Mouse (Mus musculus) embryonic facial prominence, embryonic 15.5 days (tissue): Measurements from ENCODE around the gene Otoa. TPM values are rescaled to one million over a fixed set of nuclear protein-coding genes. Genes with fewer than 3 reads are reported as not detected.

Source experiments
- ATAC-seq: fragments of 200-750 bp; cut with Nextera tagmentation; 2 replicates; pipeline ENCODE4 v1.8.0; 2017; ENCODE audit warnings: low read depth, moderate TSS enrichment; ENCODE audit not compliant: insufficient number of reproducible peaks, low FRiP score, low TSS enrichment
- H3K27ac ChIP-seq: fragments of 300-500 bp; sonication (generic); replicated peaks from 2 replicates; pipeline ENCODE4 v1.5.1; 2015; ENCODE audit warnings: mild to moderate bottlenecking, inconsistent platforms
- H3K27me3 ChIP-seq: fragments of 300-500 bp; sonication (generic); 2 replicates; pipeline ENCODE4 v1.6.1; 2015; ENCODE audit warnings: inconsistent platforms
- H3K36me3 ChIP-seq: fragments of 300-500 bp; sonication (generic); 2 replicates; pipeline ENCODE4 v1.6.1; 2015; ENCODE audit warnings: mild to moderate bottlenecking, inconsistent platforms
- H3K4me1 ChIP-seq: fragments of 300-500 bp; sonication (generic); 2 replicates; pipeline ENCODE4 v1.6.1; 2015; ENCODE audit warnings: inconsistent platforms
- H3K4me2 ChIP-seq: fragments of 300-500 bp; sonication (generic); replicated peaks from 2 replicates; pipeline ENCODE4 v1.6.1; 2015; ENCODE audit warnings: mild to moderate bottlenecking, inconsistent platforms
- H3K4me3 ChIP-seq: fragments of 300-500 bp; sonication (generic); replicated peaks from 2 replicates; pipeline ENCODE4 v1.5.1; 2015; ENCODE audit warnings: mild to moderate bottlenecking, inconsistent platforms
- H3K9ac ChIP-seq: fragments of 300-500 bp; sonication (generic); 2 replicates; pipeline ENCODE4 v1.6.1; 2015; ENCODE audit warnings: inconsistent platforms
- H3K9me3 ChIP-seq: fragments of 300-500 bp; sonication (generic); replicated peaks from 2 replicates; pipeline ENCODE4 v1.6.1; 2016; ENCODE audit warnings: inconsistent platforms
- WGBS: fragments of 180-500 bp; shearing (Covaris S2); methylation state at CpG from one replicate; pipeline ENCODE4 v1.1.7; 2015; 5-methylcytosine and 5-hydroxymethylcytosine counted together
- polyA plus RNA-seq: library from polyadenylated mRNA; unstranded; fragments of >200 nt; fragmentation: Nextera tagmentation; extraction: Ambion mirVana; gene quantifications from 2 replicates; pipeline ENCODE4 v1.2.1, GENCODE M21; 2015

Otoa gene
- polyA plus RNA-seq, 1 experiment from 2014 or later = 0.61 TPM

- Histone ChIP-seq H3K4me1 (peaks cover 13% of the 10 kb centered on the region; the same call in 1 of the 2 replicates), H3K4me3 (no peak overlapping the region), H3K36me3 (peaks cover 18% of the 10 kb centered on the region), H3K27ac (no peak overlapping the region), H3K27me3 (no peaks in the 10 kb centered on the region), H3K9ac (no peak overlapping the region), H3K4me2 (no peak overlapping the region), H3K9me3 (no peaks in the 10 kb centered on the region)
- WGBS = 44% methylated on average over 2 of the region's 2 CpGs
- no peak for ATAC-seq
Observed at GRCm38 (mm10) chr7:121081816-121082215, 366 bp downstream of the Otoa start.

DNA sequence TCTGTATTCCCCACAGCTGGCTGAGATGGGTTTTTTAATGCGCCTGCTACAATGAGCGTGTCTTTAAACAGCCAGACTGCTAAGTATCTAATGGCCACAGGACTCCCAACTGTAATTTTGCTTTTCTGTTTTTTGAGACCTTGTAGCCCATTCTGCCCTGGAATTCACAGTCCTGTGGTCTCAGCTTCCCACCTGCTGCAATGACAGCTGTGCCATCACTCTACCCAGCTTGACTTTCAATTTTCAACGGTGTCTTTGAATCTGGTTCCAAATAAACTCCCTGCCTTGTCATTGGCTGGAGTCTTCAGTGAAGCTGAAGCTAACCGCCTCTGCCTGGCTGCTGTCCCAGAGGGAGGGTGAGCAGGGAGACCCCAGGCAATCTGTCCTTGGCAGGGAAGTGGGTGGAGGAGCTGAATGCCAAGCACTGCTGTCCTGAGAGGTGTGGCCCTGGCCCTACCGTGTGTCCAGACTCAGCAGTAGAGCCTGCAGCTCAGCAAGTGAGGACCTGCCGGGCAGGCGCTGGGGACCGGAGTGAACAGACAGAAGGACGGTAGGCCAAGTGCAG, 1.6 kb downstream of the Otoa start:
- H3K27me3 ChIP-seq = no peaks in the 10 kb centered on the region
- H3K4me3 ChIP-seq = no peak overlapping the region
- no peak overlapping the region for H3K9ac ChIP-seq
- H3K4me2 ChIP-seq = no peak overlapping the region
- no peaks in the 10 kb centered on the region for H3K9me3 ChIP-seq
- peaks cover 13% of the 10 kb centered on the region; the same call in 1 of the 2 replicates for H3K4me1 ChIP-seq
- peak; percentile 64 for ATAC-seq
- H3K36me3 ChIP-seq = peaks cover 8% of the 10 kb centered on the region
- no peak overlapping the region for H3K27ac ChIP-seq
- 59% methylated on average over 9 of the region's 9 CpGs for WGBS

GRCm38 (mm10) chr7:121084840-121085453, 3.5 kb downstream of the Otoa start:
- no peaks in the 10 kb centered on the region for H3K36me3 ChIP-seq
- no peak overlapping the region for H3K4me2 ChIP-seq
- H3K4me1 ChIP-seq = peaks cover 13% of the 10 kb centered on the region; the same call in 1 of the 2 replicates
- ATAC-seq = no peak
- WGBS = 52% methylated on average over 8 of the region's 8 CpGs
- H3K9me3 ChIP-seq = no peaks in the 10 kb centered on the region
- no peak overlapping the region for H3K4me3 ChIP-seq
- no peak overlapping the region for H3K9ac ChIP-seq
- H3K27me3 ChIP-seq = no peaks in the 10 kb centered on the region
- no peak overlapping the region for H3K27ac ChIP-seq

- Histone ChIP-seq H3K36me3 (no peaks in the 10 kb centered on the region), H3K27me3 (no peaks in the 10 kb centered on the region), H3K4me2 (no peak overlapping the region), H3K9me3 (no peaks in the 10 kb centered on the region), H3K4me1 (peaks cover 13% of the 10 kb centered on the region; the same call in 1 of the 2 replicates), H3K27ac (no peak overlapping the region), H3K9ac (no peak overlapping the region), H3K4me3 (no peak overlapping the region)
- peak; percentile 58; the same call in 1 of the 2 replicates for ATAC-seq
- 7% methylated on average over 4 of the region's 4 CpGs for WGBS
Observed at GRCm38 (mm10) chr7:121085500-121085899, 4.0 kb downstream of the Otoa start.

DNA sequence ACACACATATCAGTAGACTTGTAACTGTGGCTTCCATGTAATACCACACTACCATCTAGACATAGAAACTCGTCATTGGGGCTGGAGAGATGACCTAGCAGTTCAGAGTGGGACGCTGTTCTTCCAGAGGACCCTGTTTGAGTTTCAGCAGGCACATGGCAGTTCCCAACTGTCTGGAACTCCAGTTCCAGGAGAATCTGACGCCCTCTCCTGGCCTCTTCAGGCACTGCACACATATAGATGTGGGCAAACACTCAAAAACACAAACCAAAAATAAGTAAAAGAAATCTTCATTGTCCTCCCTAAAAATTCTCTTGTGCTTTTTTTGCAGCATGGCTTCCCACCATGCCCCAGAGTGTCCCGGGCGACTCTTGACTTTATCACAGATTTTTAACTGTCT, 7.3 kb downstream of the Otoa start:
- no peaks in the 10 kb centered on the region for H3K9me3 ChIP-seq
- H3K27ac ChIP-seq = no peak overlapping the region
- 69% methylated on average over 5 of the region's 5 CpGs for WGBS
- H3K36me3 ChIP-seq = no peaks in the 10 kb centered on the region
- H3K9ac ChIP-seq = no peak overlapping the region
- no peak overlapping the region for H3K4me3 ChIP-seq
- peaks cover 5% of the 10 kb centered on the region; the same call in 1 of the 2 replicates for H3K4me1 ChIP-seq
- ATAC-seq = no peak
- no peaks in the 10 kb centered on the region for H3K27me3 ChIP-seq
- H3K4me2 ChIP-seq = no peak overlapping the region

GRCm38 (mm10) chr7:121090748-121091147, 9.3 kb downstream of the Otoa start:
- WGBS = 61% methylated on average over 7 of the region's 7 CpGs
- H3K4me2 ChIP-seq = no peak overlapping the region
- no peaks in the 10 kb centered on the region for H3K9me3 ChIP-seq
- no peaks in the 10 kb centered on the region for H3K36me3 ChIP-seq
- H3K27ac ChIP-seq = no peak overlapping the region
- H3K4me1 ChIP-seq = no peaks in the 10 kb centered on the region; the same call in 1 of the 2 replicates
- H3K9ac ChIP-seq = no peak overlapping the region
- peak; percentile 65 for ATAC-seq
- H3K4me3 ChIP-seq = no peak overlapping the region
- no peaks in the 10 kb centered on the region for H3K27me3 ChIP-seq

- Histone ChIP-seq H3K4me3 (no peak overlapping the region), H3K4me2 (no peak overlapping the region), H3K27ac (no peak overlapping the region), H3K36me3 (no peaks in the 10 kb centered on the region), H3K4me1 (no peaks in the 10 kb centered on the region; the same call in 1 of the 2 replicates), H3K9ac (no peak overlapping the region), H3K27me3 (no peaks in the 10 kb centered on the region), H3K9me3 (no peaks in the 10 kb centered on the region)
- no peak for ATAC-seq
- 77% methylated on average over 4 of the region's 4 CpGs for WGBS
Observed at GRCm38 (mm10) chr7:121093026-121093425, 11.6 kb downstream of the Otoa start.

GRCm38 (mm10) chr7:121098614-121099389, 17.4 kb downstream of the Otoa start:
- H3K27me3 ChIP-seq = no peaks in the 10 kb centered on the region; the same call in 1 of the 2 replicates
- 80% methylated on average over 10 of the region's 10 CpGs for WGBS
- no peak overlapping the region for H3K4me2 ChIP-seq
- no peak overlapping the region for H3K4me3 ChIP-seq
- H3K9ac ChIP-seq = no peak overlapping the region
- no peaks in the 10 kb centered on the region for H3K4me1 ChIP-seq
- no peak overlapping the region for H3K27ac ChIP-seq
- no peaks in the 10 kb centered on the region for H3K9me3 ChIP-seq
- no peak for ATAC-seq
- no peaks in the 10 kb centered on the region for H3K36me3 ChIP-seq

DNA sequence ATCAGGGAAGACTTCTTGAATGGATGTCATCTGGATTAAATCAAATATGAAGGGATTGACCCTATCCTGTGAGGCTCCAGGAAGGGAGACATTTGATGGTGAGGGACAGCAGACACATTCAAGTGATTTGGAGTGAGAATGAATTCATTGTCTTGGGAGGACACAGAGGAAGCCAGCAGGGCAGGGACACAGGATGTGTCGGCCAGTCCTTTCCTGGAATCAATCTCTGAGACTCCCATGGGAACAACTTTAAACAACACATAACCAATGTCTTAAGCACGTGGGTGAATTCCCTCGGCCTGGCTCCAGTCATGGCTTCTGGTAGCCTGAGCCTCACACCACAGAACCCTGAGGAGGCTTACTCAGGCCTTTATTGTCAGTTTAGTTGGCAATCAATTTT, 26.4 kb downstream of the Otoa start:
- 30% methylated on average over 3 of the region's 3 CpGs for WGBS
- Histone ChIP-seq H3K36me3 (no peaks in the 10 kb centered on the region), H3K4me2 (no peak overlapping the region), H3K27me3 (no peaks in the 10 kb centered on the region), H3K27ac (no peak overlapping the region), H3K4me3 (no peak overlapping the region), H3K9me3 (no peaks in the 10 kb centered on the region), H3K9ac (no peak overlapping the region), H3K4me1 (no peaks in the 10 kb centered on the region)
- no peak for ATAC-seq

DNA sequence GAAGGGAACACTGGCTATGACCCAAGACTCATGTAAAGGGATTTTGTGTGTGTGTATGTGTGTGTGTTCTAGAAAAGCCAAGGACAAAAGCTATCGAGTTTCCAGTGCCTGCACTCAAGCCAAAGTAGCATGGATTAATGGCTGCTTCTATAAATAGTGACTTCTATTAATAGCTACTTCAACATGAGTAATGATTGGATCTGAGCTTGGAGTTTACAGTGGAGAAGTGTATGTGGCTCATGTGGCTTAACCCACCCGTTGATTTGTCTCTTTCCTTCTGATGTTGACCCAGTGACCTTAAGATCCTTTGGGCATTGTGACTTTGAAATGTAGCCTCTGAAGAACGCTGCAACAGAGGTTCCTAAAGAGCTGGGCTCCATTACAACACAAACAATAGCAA, 29.9 kb downstream of the Otoa start:
- H3K4me1 ChIP-seq = no peaks in the 10 kb centered on the region
- no peak overlapping the region for H3K4me3 ChIP-seq
- no peak overlapping the region for H3K4me2 ChIP-seq
- no peaks in the 10 kb centered on the region for H3K36me3 ChIP-seq
- no peak for ATAC-seq
- H3K9me3 ChIP-seq = no peaks in the 10 kb centered on the region
- no peak overlapping the region for H3K27ac ChIP-seq
- no peak overlapping the region for H3K9ac ChIP-seq
- 30% methylated on average over 3 of the region's 3 CpGs for WGBS
- H3K27me3 ChIP-seq = no peaks in the 10 kb centered on the region

DNA sequence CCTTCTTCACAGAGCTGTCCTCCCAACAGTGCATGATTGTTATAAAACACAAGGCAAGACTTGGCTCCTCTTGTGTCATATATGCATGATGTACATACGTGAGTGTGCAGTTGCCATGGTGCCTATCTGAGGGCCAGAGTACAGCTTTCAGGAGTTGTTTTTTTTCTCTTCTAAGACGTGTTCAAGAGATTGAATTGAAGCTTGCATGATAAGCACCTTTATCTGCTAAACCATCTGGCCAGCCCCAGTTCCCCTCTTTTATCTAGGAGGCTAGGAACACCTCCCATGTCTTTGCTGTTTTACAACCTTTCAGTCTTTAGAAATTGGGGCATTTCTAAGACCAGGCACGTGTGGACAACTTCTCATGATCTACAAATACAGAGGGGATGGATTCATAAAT, 30.3 kb downstream of the Otoa start:
- ATAC-seq = no peak
- Histone ChIP-seq H3K4me1 (no peaks in the 10 kb centered on the region), H3K27ac (no peak overlapping the region), H3K4me3 (no peak overlapping the region), H3K9me3 (no peaks in the 10 kb centered on the region), H3K9ac (no peak overlapping the region), H3K4me2 (no peak overlapping the region), H3K36me3 (no peaks in the 10 kb centered on the region), H3K27me3 (no peaks in the 10 kb centered on the region)
- 66% methylated on average over 3 of the region's 3 CpGs for WGBS
